Mouse (Mus musculus) spleen, adult 2 months (tissue): ENCODE results near the gene Arhgap10.

ENCODE experiments used
- CTCF ChIP-seq: fragments of 200-500 bp; IDR thresholded peaks from 2 replicates; pipeline ENCODE4 v1.5.1; 2011; ENCODE audit warnings: mild to moderate bottlenecking, inconsistent platforms; ENCODE audit not compliant: insufficient read depth, insufficient read length, insufficient replicate concordance; ENCODE audit errors: extremely low read depth
- POLR2A ChIP-seq: fragments of 200-500 bp; IDR thresholded peaks from 2 replicates; pipeline ENCODE4 v1.6.1; 2011; ENCODE audit warnings: low read depth, low read length, inconsistent platforms

DNA sequence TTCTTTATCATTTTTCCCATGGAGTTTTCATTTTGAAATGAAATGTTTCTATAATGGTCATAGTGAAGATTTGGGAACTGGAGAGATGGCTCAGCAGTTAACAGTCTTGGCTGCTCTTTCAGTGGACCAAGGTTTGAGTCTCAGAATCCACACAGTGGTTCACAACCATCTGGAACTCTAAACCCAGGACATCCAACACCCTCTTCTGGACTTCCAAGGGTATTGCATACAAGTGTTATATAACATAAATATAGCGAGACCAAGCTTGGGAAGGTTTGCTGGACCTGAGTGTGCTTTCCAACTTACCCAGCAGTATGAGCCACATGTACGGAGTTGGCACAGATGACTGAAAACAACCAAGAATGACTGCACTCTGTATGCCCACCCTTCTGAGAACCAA, 7.2 kb upstream of the Arhgap10 start:
- no peak for TF ChIP-seq CTCF
- TF ChIP-seq POLR2A, result no peak
